Mouse (Mus musculus): ENCODE data around the gene Col25a1.

DNA sequence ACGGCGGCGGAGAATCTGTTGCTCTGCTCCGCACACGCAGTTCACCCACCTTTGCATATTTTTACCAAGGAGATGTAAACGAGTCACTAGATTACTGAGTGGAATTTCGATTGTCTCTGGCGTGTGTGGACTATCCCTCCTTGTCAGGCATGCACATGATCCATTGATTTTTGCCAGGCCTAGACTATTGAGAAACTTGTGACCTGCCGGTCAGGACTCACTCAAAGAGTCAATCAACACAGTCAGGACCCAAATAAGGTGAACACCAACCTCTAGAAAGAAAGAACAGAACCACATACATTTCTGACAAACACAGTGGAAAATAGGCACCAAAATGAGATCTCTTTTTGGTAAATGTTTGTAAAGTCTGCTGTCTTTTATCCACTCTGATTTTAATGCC, 483.1 kb downstream of the Col25a1 start:
- TF ChIP-seq CTCF (IDR thresholded peaks at IDR 0.05; ENCODE audit: low read depth): no peak
- TF ChIP-seq EP300 (IDR thresholded peaks at IDR 0.05; ENCODE audit: low read depth): no peak

All from liver, embryonic 14.5 days (tissue).